Mouse (Mus musculus) hindbrain, embryonic 12.5 days (tissue): ENCODE measurements around the gene Ifi47. TPM values are rescaled to one million over a fixed set of nuclear protein-coding genes. Genes with fewer than 3 reads are reported as not detected.

Experiments
- ATAC-seq: fragments of 200-750 bp; cut with Nextera tagmentation; 2 replicates; pipeline ENCODE4 v1.8.0; 2017; ENCODE audit warnings: moderate TSS enrichment; ENCODE audit not compliant: low FRiP score
- H3K27ac ChIP-seq: fragments of 300-500 bp; sonication (generic); 2 replicates; pipeline ENCODE4 v1.5.1; 2016; ENCODE audit warnings: mild to moderate bottlenecking
- H3K27me3 ChIP-seq: fragments of 300-500 bp; sonication (generic); 2 replicates; pipeline ENCODE4 v1.6.1; 2016; ENCODE audit warnings: mild to moderate bottlenecking
- H3K36me3 ChIP-seq: fragments of 300-500 bp; sonication (generic); 2 replicates; pipeline ENCODE4 v1.6.1; 2016; ENCODE audit warnings: mild to moderate bottlenecking
- H3K4me1 ChIP-seq: fragments of 300-500 bp; sonication (generic); 2 replicates; pipeline ENCODE4 v1.6.1; 2016
- H3K4me2 ChIP-seq: fragments of 300-500 bp; sonication (generic); replicated peaks from 2 replicates; pipeline ENCODE4 v1.6.1; 2016; ENCODE audit warnings: mild to moderate bottlenecking
- H3K4me3 ChIP-seq: fragments of 300-500 bp; sonication (generic); 2 replicates; pipeline ENCODE4 v1.5.1; 2016; ENCODE audit warnings: mild to moderate bottlenecking
- H3K9ac ChIP-seq: fragments of 300-500 bp; sonication (generic); 2 replicates; pipeline ENCODE4 v1.6.1; 2016; ENCODE audit warnings: mild to moderate bottlenecking, moderate library complexity
- H3K9me3 ChIP-seq: fragments of 300-500 bp; sonication (generic); replicated peaks from 2 replicates; pipeline ENCODE4 v1.6.1; 2016; ENCODE audit warnings: mild to moderate bottlenecking
- WGBS: fragments of 180-500 bp; shearing (Covaris S2); methylation state at CpG from one replicate; pipeline ENCODE4 v1.1.7; 2016; 5-methylcytosine and 5-hydroxymethylcytosine counted together
- polyA plus RNA-seq: library from polyadenylated mRNA; unstranded; fragments of >200 nt; fragmentation: Nextera tagmentation; extraction: Ambion mirVana; gene quantifications from 2 replicates; pipeline ENCODE4 v1.2.1, GENCODE M21; 2016

Gene Ifi47
- polyA plus RNA-seq, 1 experiment from 2014 or later, result 0.46 TPM

DNA sequence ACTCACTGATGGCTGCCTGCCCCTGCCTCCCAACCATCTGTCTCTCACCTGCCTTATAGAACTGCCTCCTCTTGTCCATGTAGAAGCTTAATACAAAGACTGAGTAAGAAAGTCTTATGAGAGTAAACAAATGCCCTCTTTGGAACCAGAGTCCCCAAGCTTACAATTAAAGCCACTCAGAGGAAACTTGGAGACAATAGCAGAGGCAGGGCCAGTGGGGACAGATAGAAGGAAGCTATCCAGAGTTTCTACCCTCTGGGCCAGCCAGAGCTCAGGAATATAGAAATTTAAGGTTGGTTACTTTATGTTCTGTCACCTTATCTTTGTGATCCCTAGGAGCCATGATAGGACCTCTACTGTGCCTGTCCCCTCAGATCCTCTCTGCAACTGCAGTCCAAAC lies 38.4 kb downstream of the Ifi47 start, which contains the start of gene Olfr1396:
Gene Olfr1396, minus strand, starts transcription at position 101 of the 400 bp plus-strand sequence.
- H3K9ac ChIP-seq, result no peak within 1 kb of the TSS
- no peaks in the 10 kb centered on the region for H3K36me3 ChIP-seq
- ATAC-seq, result no peak
- no peak within 1 kb of the TSS for H3K4me2 ChIP-seq
- no peaks in the 10 kb centered on the region for H3K4me1 ChIP-seq
- no peak within 1 kb of the TSS for H3K4me3 ChIP-seq
- no peaks in the 10 kb centered on the region for H3K27me3 ChIP-seq
- H3K9me3 ChIP-seq, result no peaks in the 10 kb centered on the region
- H3K27ac ChIP-seq, result no peak within 1 kb of the TSS

DNA sequence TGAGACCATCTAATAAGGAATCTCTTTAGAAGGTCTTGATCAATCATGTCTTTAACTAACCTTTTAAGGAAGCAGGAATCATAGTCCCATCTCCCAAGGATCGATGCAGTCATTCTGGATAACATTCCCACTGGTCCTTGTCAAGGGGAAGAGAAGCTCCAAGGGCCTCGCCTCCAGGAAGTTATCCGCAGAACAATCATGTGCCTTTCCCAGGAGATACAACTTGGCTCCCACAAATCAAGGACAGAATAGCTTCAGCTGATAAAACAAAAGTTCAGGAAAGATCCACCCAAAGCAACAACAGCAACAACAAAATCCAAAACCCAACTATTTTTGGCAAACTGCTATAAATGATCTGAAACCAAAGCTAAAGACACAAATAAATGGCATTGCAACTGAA lies 43.2 kb downstream of the Ifi47 start:
- Histone ChIP-seq H3K9ac (no peak overlapping the region), H3K27me3 (no peaks in the 10 kb centered on the region), H3K4me3 (no peak overlapping the region), H3K9me3 (no peaks in the 10 kb centered on the region), H3K36me3 (no peaks in the 10 kb centered on the region), H3K4me1 (no peaks in the 10 kb centered on the region), H3K27ac (no peak overlapping the region), H3K4me2 (no peak overlapping the region)
- WGBS, result 80% methylated on average over 3 of the region's 3 CpGs
- no peak for ATAC-seq

DNA sequence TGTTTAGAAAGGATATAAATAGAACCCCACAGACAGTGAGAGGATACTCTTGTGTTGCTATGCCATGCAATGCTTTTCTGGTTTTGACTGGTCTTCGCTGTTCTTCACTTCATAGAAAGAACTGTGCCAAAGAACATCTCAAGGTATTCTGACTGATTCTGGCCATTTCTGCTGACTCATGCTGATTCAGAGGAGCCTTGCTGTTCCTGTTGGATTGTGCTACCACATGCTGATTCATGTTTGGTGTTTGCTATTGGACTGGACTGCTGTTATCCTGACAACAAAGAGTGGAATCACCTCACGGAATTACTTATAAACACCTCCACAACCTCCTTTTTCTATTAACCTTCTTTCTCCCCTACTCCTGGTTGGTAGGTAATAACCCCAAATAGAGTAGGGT lies 47.8 kb downstream of the Ifi47 start:
- H3K4me3 ChIP-seq, result no peak overlapping the region
- WGBS, result 89% methylated on average over 2 of the region's 2 CpGs
- H3K4me1 ChIP-seq, result no peaks in the 10 kb centered on the region
- H3K36me3 ChIP-seq, result no peaks in the 10 kb centered on the region
- no peak overlapping the region for H3K9ac ChIP-seq
- ATAC-seq, result no peak
- no peaks in the 10 kb centered on the region for H3K9me3 ChIP-seq
- H3K27ac ChIP-seq, result no peak overlapping the region
- no peaks in the 10 kb centered on the region for H3K27me3 ChIP-seq
- no peak overlapping the region for H3K4me2 ChIP-seq

DNA sequence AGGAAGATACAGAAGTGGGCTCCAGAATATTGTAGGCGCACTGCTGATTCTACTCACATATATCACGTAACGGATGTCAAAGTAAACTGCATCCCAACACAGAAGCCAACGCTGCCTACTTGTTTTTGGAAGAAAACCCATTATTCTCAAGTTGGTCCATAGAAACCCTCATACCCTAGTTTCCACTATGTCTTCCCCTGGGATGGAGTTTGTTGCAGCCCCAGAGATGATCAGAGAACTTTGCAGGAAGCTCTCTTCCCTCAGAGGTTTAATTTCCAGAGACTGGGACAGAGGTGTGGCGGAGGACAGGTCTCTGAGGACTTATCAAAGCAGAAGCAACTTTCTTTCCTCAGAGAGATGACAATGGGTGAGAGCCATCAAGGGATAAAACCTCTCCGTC lies 65.6 kb downstream of the Ifi47 start, which contains the start of gene Olfr1395:
Gene Olfr1395, plus strand, starts transcription at position 301 of the 400 bp plus-strand sequence.
- Histone ChIP-seq H3K9me3 (no peaks in the 10 kb centered on the region), H3K9ac (no peak within 1 kb of the TSS)

More for the DNA sequence above, 65.6 kb downstream of the Ifi47 start, which contains the start of gene Olfr1395:
- no peaks in the 10 kb centered on the region for H3K36me3 ChIP-seq
- no peak for ATAC-seq
- no peaks in the 10 kb centered on the region for H3K27me3 ChIP-seq
- no peaks in the 10 kb centered on the region for H3K4me1 ChIP-seq
- H3K27ac ChIP-seq, result no peak within 1 kb of the TSS
- no peak within 1 kb of the TSS for H3K4me2 ChIP-seq
- no peak within 1 kb of the TSS for H3K4me3 ChIP-seq
- 90% methylated on average over 6 of the region's 6 CpGs for WGBS

Other genes with a start within 250 kb of the Ifi47 start
- gene Gm12184, start 249.9 kb upstream of the Ifi47 start, polyA plus RNA-seq, result 7.2 and 10.0 TPM in 2 replicates
- gene Irgm1, start 204.9 kb upstream of the Ifi47 start, polyA plus RNA-seq, result 3.0 and 3.9 TPM in 2 replicates
- gene Gm5431, start 174.4 kb upstream of the Ifi47 start, polyA plus RNA-seq, result 0.13 TPM in 1 of 2 replicates, not detected in the other
- gene Psme2b, start 130.4 kb upstream of the Ifi47 start, polyA plus RNA-seq, result 2.3 and 2.4 TPM in 2 replicates
- not detected in 2 replicates for gene Olfr56, start 97.7 kb upstream of the Ifi47 start, polyA plus RNA-seq
- gene 9930111J21Rik1, start 97.2 kb upstream of the Ifi47 start, polyA plus RNA-seq, result 0.10 and 0.47 TPM in 2 replicates
- gene Gm12185, start 84.4 kb upstream of the Ifi47 start, polyA plus RNA-seq, result not detected in 2 replicates
- not detected in 2 replicates for gene Tgtp1, start 82.4 kb upstream of the Ifi47 start, polyA plus RNA-seq
- gene 9930111J21Rik2, start 25.3 kb upstream of the Ifi47 start, polyA plus RNA-seq, result 0.22 and 0.57 TPM in 2 replicates
- not detected in 2 replicates for gene Tgtp2, start 12.4 kb upstream of the Ifi47 start, polyA plus RNA-seq
- gene Olfr1396, start 38.3 kb downstream of the Ifi47 start, polyA plus RNA-seq, result not detected in 2 replicates
- gene Olfr1395, start 65.7 kb downstream of the Ifi47 start, polyA plus RNA-seq, result not detected in 2 replicates
- gene Olfr1394, start 77.8 kb downstream of the Ifi47 start, polyA plus RNA-seq, result not detected in 2 replicates
- gene Btnl9, start 110.6 kb downstream of the Ifi47 start, polyA plus RNA-seq, result 0.16 and 0.22 TPM in 2 replicates
- gene Zfp62, start 126.7 kb downstream of the Ifi47 start, polyA plus RNA-seq, result 55.3 and 62.5 TPM in 2 replicates
- 42.5 and 43.2 TPM in 2 replicates for gene Mgat1, start 167.6 kb downstream of the Ifi47 start, polyA plus RNA-seq
- not detected in 2 replicates for gene Olfr1393, start 201.7 kb downstream of the Ifi47 start, polyA plus RNA-seq
- not detected in 2 replicates for gene Olfr1392, start 208.7 kb downstream of the Ifi47 start, polyA plus RNA-seq
- gene Olfr10, start 228.2 kb downstream of the Ifi47 start, polyA plus RNA-seq, result not detected in 2 replicates
- gene Olfr1391, start 246.2 kb downstream of the Ifi47 start, polyA plus RNA-seq, result not detected in 2 replicates